Mouse (Mus musculus) gastrocnemius, postnatal 36 days (tissue): Measurements from ENCODE around the gene Vmn2r116. TPM values are rescaled to one million over a fixed set of nuclear protein-coding genes. Genes with fewer than 3 reads are reported as not detected.
"Not testable (repeated sequence)": the region's sequence is repeated elsewhere in the genome, so short reads cannot be mapped to it uniquely, and the experiment has no call there.

Experiments
- DNase-seq, 2 experiments: peaks; one replicate each; pipeline ENCODE4 v3.0.0; 2022
- intact Hi-C: fragments of 180-260 bp; cut with DNase I; formaldehyde crosslinking; loops from one replicate; pipeline ENCODE4 v1.15.1; 2025
- long read RNA-seq, 2 experiments: library from polyadenylated mRNA; stranded (forward); transcript quantifications; one replicate each; pipeline ENCODE4 v2.0.0; 2021
- total RNA-seq, 2 experiments: library from RNA; stranded (reverse); gene quantifications; 2 replicates each; pipeline ENCODE4 v1.2.3; 2021

Gene Vmn2r116
- not detected for total RNA-seq
- long read RNA-seq, experiment 1 = 0 reads
- long read RNA-seq, experiment 2 = 0 reads

GRCm38 (mm10) chr17:23384304-23384703, at the start of gene Vmn2r116:
Gene Vmn2r116, plus strand, starts transcription at chr17:23384604.
- DNase-seq, intact Hi-C loops: not testable (repeated sequence)

- DNase-seq, intact Hi-C loops: not testable (repeated sequence)
Observed at GRCm38 (mm10) chr17:23343441-23343840, 41.0 kb upstream of the Vmn2r116 start, which contains the start of gene Vmn2r115. Gene Vmn2r115, plus strand, starts transcription at chr17:23343741.

- DNase-seq = no peak
- intact Hi-C loops = no loop called here
Observed at GRCm38 (mm10) chr17:23351644-23352043, 32.8 kb upstream of the Vmn2r116 start.

- no peak for DNase-seq
- intact Hi-C loops = loop anchor here (2.0 kb wide), 1 partner anchor 80 kb away; no protein-coding TSS in a partner anchor
Observed at GRCm38 (mm10) chr17:23433150-23433679, 48.8 kb downstream of the Vmn2r116 start.

Other genes starting within 250 kb of the Vmn2r116 start
- 1 to 10 TPM; 2.0 TPM for gene Zfp40, start 191.4 kb upstream of the Vmn2r116 start, total RNA-seq
- not detected for gene Vmn2r114, start 72.1 kb upstream of the Vmn2r116 start, total RNA-seq
- gene Vmn2r115, start 40.9 kb upstream of the Vmn2r116 start, total RNA-seq = not detected
- gene Vmn2r117, start 95.1 kb downstream of the Vmn2r116 start, total RNA-seq = not detected
- 1 to 10 TPM; 1.8 TPM for gene Zfp213, start 179.6 kb downstream of the Vmn2r116 start, total RNA-seq
- 1 to 10 TPM; 1.5 to 1.8 TPM for gene Zfp13, start 214.9 kb downstream of the Vmn2r116 start, total RNA-seq
- gene Zscan10, start 216.3 kb downstream of the Vmn2r116 start, total RNA-seq = not detected